ENCODE assay signal across 8 mouse cellular contexts in genomic region chr2:170318713-170319532, GRCm38 (mm10).
DNase-seq lines count a peak whose midpoint lies in the region.

No protein-coding gene starts in this region.

- H3K4me3 ChIP-seq in megakaryocyte, embryonic 14.5 days (replicated peaks) = peak overlapping the region; percentile 90

- peaks cover 24% of the 10 kb centered on the region for H3K4me1 ChIP-seq in megakaryocyte, embryonic 14.5 days

- H3K36me3 ChIP-seq in megakaryocyte, embryonic 14.5 days (replicated peaks; ENCODE audit: low read length) = no peaks in the 10 kb centered on the region

- peaks cover 24% of the 10 kb centered on the region for H3K27me3 ChIP-seq in megakaryocyte, embryonic 14.5 days (replicated peaks)

- peaks cover 16% of the 10 kb centered on the region for H3K9me3 ChIP-seq in megakaryocyte, embryonic 14.5 days

- DNase-seq in WW6 (ENCODE audit: low read depth, low spot score) = peak; percentile 80
- DNase-seq in cerebellum, postnatal 4 days (ENCODE audit: low spot score in 2 of 2) = peak; percentile 52 to 83
- peak; percentile 77 for DNase-seq in gastrocnemius, postnatal 10 days
- peak; percentile 95 for DNase-seq in induced T-regulatory cell, adult 2 months (ENCODE audit: low read depth)
- peak; percentile 49 to 81 for DNase-seq in left cerebral cortex, adult 9 months (ENCODE audit: low spot score in 2 of 2)
- peak; percentile 82 for DNase-seq in right cerebral cortex, postnatal 25 days
- peak; percentile 76 to 90 for DNase-seq in urinary bladder, postnatal 36 days (ENCODE audit: low spot score in 2 of 2)

Comparison
In these comparisons a context has a peak if more than half of its experiments do, and no peak if none do; other contexts are left out.
1. Peak in every context shown above with its lines: DNase-seq and H3K4me3 ChIP-seq.